Mouse (Mus musculus) thymus, postnatal 25 days (tissue): ENCODE results near the gene Samd8.

Experiments
- DNase-seq: peaks from one replicate; pipeline ENCODE4 v3.0.0; 2022

Gene Samd8

GRCm38 (mm10) chr14:21746251-21746650, 4.1 kb upstream of the Samd8 start:
- no peak for DNase-seq

DNA sequence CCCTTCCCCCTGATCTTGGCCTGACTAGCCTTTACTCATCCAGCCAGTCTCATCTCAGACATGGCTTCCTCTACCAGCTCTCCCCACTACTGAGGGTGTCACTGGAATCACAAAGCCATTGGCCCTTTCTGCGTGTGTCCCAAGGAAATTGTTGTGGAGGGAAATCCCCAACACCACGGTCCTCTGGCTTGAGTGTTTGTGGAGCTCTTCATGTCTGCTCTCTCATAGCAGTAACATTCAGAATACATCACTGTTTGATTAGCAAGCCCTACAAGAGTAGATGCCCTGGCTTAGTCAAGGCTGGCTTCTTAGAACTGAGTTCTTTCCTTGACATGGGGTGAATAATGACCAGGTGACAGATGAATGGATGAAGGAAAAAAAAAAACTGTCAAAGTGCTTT, 3.5 kb upstream of the Samd8 start:
- no peak for DNase-seq

- no peak for DNase-seq
Observed at GRCm38 (mm10) chr14:21747436-21748141, 2.7 kb upstream of the Samd8 start.

DNA sequence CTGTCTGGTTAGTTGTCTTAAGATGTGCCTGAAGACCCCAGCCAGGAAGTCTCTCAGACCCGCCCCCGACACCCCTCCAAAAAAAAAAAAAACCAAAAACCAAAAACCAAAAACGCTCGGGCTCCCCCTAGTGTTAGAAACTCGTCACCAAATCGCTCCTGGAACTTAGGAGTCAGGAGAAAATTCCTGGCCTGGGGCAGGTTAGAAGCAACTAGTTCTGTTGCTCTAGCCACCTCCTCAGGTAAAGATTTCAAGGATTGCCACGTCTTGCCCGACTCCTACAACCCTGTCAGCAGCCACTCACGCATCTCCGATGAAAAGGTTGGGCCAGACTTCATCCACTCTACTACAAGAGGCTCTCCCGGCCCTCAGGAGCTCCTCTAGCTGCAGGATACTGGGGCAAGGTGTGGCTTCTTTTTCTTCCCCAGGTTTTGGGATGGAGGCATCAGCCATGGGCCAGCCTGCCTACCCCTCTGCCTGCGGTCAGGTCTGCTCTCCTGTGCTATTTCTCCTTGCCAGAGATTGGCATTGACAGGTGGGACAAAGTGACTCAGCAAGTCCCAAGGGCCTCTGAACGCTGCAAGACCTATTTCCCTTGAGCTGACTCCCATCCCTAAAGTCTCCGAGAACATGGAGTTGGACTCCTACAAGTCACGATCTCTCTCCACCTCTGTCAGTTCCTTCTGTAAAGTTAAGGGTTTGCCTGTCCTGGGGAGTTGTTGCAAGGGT, 2.0 kb upstream of the Samd8 start:
- DNase-seq: peak; percentile 29

- DNase-seq: peak; percentile 41
Observed at GRCm38 (mm10) chr14:21750881-21751542, 681 bp downstream of the Samd8 start, which contains the start of gene Dusp13. Gene Dusp13, minus strand, starts transcription at chr14:21751181.

DNA sequence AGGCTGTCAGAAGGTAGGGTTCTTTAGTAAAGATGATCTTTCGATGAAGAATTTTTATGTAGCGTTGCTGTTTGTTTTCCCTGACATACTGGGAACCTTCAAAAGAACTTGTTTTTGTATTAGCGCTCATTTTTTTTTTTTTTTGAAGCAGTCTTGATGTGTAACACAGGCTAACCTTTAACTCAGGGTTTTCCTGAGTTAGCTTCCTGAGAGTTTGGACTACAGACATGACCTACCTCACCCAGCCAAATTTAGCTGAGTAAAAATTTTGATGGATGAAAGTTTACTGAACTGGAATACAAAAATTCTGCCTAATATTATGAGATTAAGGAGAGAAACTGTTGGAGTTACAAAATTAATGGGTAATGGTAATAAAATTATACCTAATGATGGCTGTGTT, 2.1 kb downstream of the Samd8 start:
- no peak for DNase-seq

GRCm38 (mm10) chr14:21753367-21753766, 3.0 kb downstream of the Samd8 start:
- DNase-seq: no peak

- no peak for DNase-seq
Observed at GRCm38 (mm10) chr14:21761560-21761959, 11.2 kb downstream of the Samd8 start.

- no peak for DNase-seq
Observed at GRCm38 (mm10) chr14:21763736-21764135, 13.4 kb downstream of the Samd8 start.

- no peak for DNase-seq
Observed at GRCm38 (mm10) chr14:21764646-21765045, 14.3 kb downstream of the Samd8 start.

- no peak for DNase-seq
Observed at GRCm38 (mm10) chr14:21765754-21766397, 15.5 kb downstream of the Samd8 start.

DNA sequence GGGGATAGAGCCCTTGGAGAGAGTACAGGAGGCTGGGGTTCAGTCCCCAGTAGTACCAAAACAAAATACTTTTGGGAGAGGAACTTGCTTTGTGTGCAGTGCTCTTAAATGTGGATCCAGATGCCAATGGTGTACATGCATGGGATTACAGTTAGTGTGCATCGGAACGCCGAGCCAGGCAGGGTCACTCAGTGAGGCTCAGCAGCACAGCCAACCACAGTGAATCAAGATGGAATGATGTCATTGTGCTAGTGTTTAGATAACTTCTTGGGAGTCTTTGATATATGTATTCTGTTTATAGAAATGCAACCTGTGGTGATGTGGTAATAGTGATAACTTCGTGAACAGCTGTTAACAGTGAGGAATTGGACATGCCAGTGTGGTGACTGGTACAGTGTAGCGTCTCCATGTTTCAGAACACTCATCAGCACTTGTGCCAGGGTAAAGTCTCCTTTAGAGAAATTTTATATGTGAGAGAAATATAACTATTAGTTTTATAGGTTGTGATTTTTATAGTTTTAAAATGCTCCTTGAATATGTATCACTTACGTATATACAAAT, 16.1 kb downstream of the Samd8 start:
- DNase-seq: no peak

DNA sequence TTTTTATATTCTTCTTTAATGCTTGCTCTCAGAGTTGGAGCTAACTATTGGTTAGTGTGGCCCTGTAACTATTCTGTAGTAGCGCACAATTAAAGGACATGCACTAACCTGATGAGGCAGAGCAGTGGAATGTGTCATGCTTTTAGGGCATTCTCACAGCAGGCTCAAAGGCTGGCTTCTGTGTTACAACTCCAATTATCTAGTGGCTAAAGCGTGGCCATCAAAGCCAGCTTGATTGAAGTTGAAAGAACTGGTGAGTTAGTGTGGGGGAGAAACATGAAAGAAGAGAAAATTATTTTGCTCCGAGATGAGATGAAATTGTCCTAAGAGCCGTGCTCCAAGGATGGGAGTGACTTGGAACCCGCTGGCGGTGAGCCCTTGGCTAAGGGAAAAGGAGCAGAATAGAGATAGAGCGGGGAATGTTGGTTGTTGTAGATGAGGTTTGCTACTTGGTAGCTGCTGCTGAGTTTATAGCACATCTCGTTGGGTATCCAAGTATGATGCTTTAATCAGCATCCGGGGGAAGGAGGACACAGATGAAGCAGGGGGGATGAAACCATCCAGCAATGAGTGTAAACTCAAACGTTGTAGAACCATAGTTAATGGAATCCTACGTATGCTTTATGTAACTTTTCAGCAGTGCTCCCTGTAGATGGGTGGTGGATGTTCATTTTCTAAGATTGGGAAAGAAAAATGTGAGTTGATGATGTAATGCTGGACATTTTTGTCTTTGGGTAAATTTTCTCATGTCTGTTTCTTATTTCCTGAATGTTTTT, 22.4 kb downstream of the Samd8 start:
- no peak for DNase-seq

DNA sequence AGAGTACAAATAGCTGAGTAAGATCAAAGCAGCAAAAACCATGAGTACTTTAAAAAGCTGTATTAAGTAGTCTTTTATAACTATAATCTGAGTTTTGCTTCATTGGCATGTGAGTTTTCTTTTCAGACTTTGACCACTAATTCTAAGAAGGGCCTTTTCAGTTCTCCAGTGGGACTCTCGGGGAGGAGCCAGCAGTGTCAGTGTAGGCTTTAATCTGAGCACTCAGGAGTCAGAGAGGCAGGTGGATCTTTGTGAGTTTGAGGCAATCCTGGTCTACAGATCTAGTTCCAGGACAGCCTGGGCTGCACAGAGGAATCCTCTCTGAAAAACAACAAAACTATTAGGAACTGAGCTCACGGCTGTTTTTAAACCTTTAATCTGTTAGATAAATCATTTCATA, 23.6 kb downstream of the Samd8 start:
- no peak for DNase-seq

DNA sequence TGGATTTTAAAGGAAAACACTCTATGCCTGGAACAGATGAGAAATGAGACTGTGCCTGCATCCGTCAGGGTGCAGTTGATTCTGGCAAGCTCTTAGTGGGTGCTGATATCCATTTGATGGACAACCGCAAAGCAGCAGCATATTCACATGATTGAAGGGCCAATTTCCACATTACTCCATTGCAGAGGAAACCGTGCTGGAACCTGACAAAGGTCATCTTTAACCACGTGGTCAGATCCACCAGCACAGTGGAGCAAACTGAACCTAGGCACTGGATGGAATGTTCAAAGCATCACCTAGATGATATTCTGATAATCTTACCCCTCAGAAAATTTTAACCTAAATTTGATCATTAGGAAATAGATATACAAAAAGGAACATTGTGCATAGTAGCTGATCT, 25.9 kb downstream of the Samd8 start:
- no peak for DNase-seq

- DNase-seq: no peak
Observed at GRCm38 (mm10) chr14:21786500-21786899, 36.2 kb downstream of the Samd8 start.

DNA sequence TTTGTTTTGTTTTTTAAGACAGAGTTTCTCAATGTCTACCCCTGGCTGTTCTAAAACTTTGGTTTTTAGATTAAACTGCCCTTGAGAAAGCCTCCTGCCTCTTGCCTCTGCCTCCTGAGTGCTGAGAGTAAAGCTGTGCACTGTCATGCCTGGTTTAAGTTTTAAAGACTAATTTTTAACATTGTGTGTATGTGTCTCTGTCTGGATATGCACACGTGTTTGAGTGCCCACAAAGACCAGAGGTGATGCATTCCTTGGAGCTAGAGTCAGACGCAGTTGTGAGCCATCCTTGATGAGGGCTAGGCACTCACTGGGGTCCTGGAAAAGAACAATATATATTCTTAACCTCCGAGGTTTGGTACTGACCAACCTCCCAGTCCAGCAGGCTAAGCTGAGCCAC, 37.0 kb downstream of the Samd8 start:
- DNase-seq: no peak

DNA sequence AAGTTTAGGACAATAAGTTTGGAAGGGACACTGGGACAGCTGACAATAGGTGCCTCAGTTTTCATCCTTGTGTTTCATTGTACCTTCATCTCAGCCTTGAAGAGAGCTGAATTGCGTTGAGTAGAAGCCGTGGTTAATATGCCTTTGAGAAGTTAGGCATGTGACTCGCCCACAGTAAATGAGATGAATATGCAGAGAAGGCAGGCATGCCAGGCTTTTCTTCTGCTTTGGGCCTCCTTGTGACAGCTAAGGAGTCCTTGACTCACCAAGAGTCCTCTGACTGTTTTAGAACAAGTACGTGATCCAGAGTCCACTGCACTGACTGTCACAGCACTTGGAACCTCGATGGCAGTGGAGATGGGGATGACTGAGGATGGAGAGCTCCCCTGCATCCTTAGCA, 37.8 kb downstream of the Samd8 start:
- DNase-seq: no peak

- no peak for DNase-seq
Observed at GRCm38 (mm10) chr14:21790585-21791251, 40.4 kb downstream of the Samd8 start.

DNA sequence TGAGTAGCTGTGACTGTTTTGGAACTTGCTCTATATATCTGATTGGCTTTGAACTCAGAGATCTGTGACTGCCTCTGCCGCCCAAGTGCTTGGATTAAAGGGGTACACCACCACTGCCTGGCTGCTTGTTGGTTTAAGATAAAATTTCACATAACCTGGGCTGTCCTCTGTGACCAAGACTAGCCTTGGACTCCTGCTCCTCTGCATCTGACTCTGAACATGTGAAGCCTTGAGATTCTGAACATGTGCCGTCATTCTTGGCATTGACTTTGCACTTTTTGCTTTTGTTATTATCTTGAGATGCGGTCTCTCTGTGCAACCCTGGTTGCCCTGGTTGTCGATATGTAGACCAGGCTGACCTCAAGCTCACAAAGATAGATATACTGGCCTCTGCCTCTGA, 41.4 kb downstream of the Samd8 start:
- DNase-seq: no peak

DNA sequence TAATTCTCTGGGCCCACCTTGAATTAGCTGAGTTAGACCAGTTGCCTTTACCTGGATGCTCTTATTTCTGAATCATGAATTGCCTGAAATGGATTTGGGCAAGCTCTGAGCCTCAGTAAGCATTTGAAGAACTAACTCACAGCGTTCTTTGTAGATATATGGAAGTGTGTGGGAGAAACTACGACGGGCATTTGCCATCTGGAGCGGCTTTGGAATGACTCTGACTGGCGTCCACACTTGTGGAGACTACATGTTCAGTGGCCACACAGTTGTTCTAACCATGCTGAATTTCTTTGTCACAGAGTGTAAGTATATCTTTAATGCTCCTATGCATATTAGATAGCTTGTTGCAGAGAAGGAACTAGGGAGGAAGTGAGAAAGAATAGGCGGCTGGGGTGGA, 41.9 kb downstream of the Samd8 start:
- DNase-seq: no peak

- no peak for DNase-seq
Observed at GRCm38 (mm10) chr14:21800641-21801040, 50.3 kb downstream of the Samd8 start.
